Mouse (Mus musculus): ENCODE results near the gene Pgpep1. TPM values are rescaled to one million over a fixed set of nuclear protein-coding genes. Genes with fewer than 3 reads are reported as not detected.
A peak's percentile ranks its signal among the peaks of the same experiment; 100 is the strongest.

Pgpep1 gene
- 10 to 100 TPM; 21.1 to 25.1 TPM for total RNA-seq (2021)

- DNase-seq (ENCODE audit: extremely low spot score in 1 of 2, low spot score in 1 of 2), result no peak
Measured at GRCm38 (mm10) chr8:70660273-70660725, at the start of gene Pgpep1. TSS of gene Pgpep1 (minus strand) at chr8:70660388.

GRCm38 (mm10) chr8:70709794-70710193 lies 49.6 kb upstream of the Pgpep1 start:
- DNase-seq (ENCODE audit: extremely low spot score in 1 of 2, low spot score in 1 of 2), result no peak

GRCm38 (mm10) chr8:70708281-70708680 lies 48.1 kb upstream of the Pgpep1 start:
- no peak for DNase-seq (ENCODE audit: extremely low spot score in 1 of 2, low spot score in 1 of 2)

- DNase-seq (ENCODE audit: extremely low spot score in 1 of 2, low spot score in 1 of 2), result no peak
Measured at GRCm38 (mm10) chr8:70703287-70703686, 43.1 kb upstream of the Pgpep1 start, which contains the start of gene Iqcn. TSS of gene Iqcn (plus strand) at chr8:70703457.

GRCm38 (mm10) chr8:70702842-70703182 lies 42.6 kb upstream of the Pgpep1 start:
- peak in 1 of 2 experiments; percentile 30 for DNase-seq (ENCODE audit: extremely low spot score in 1 of 2, low spot score in 1 of 2)

GRCm38 (mm10) chr8:70701982-70702841 lies 42.0 kb upstream of the Pgpep1 start:
- DNase-seq (ENCODE audit: extremely low spot score in 1 of 2, low spot score in 1 of 2), result no peak

GRCm38 (mm10) chr8:70701048-70701981 lies 41.1 kb upstream of the Pgpep1 start:
- no peak for DNase-seq (ENCODE audit: extremely low spot score in 1 of 2, low spot score in 1 of 2)

- DNase-seq (ENCODE audit: extremely low spot score in 1 of 2, low spot score in 1 of 2), result peak; percentile 68 to 70
Measured at GRCm38 (mm10) chr8:70700555-70700922, 40.4 kb upstream of the Pgpep1 start.

GRCm38 (mm10) chr8:70699834-70700554 lies 39.8 kb upstream of the Pgpep1 start:
- DNase-seq (ENCODE audit: extremely low spot score in 1 of 2, low spot score in 1 of 2), result peak; percentile 69 to 76

- DNase-seq (ENCODE audit: extremely low spot score in 1 of 2, low spot score in 1 of 2), result peak in 1 of 2 experiments; percentile 52
Measured at GRCm38 (mm10) chr8:70699116-70699833, 39.1 kb upstream of the Pgpep1 start.

GRCm38 (mm10) chr8:70698310-70699109 lies 38.3 kb upstream of the Pgpep1 start, which contains the start of gene Jund:
TSS of gene Jund (plus strand) at chr8:70698949.
- DNase-seq (ENCODE audit: extremely low spot score in 1 of 2, low spot score in 1 of 2), result peak; percentile 96 to 98

- no peak for DNase-seq (ENCODE audit: extremely low spot score in 1 of 2, low spot score in 1 of 2)
Measured at GRCm38 (mm10) chr8:70697366-70698250, 37.4 kb upstream of the Pgpep1 start.

GRCm38 (mm10) chr8:70696946-70697345 lies 36.8 kb upstream of the Pgpep1 start:
- DNase-seq (ENCODE audit: extremely low spot score in 1 of 2, low spot score in 1 of 2), result no peak

- DNase-seq (ENCODE audit: extremely low spot score in 1 of 2, low spot score in 1 of 2), result peak in 1 of 2 experiments; percentile 40
Measured at GRCm38 (mm10) chr8:70696019-70696885, 36.1 kb upstream of the Pgpep1 start.

- no peak for DNase-seq (ENCODE audit: extremely low spot score in 1 of 2, low spot score in 1 of 2)
Measured at GRCm38 (mm10) chr8:70695318-70696018, 35.3 kb upstream of the Pgpep1 start.

- DNase-seq (ENCODE audit: extremely low spot score in 1 of 2, low spot score in 1 of 2), result no peak
Measured at GRCm38 (mm10) chr8:70693636-70694035, 33.4 kb upstream of the Pgpep1 start.

All from layer of hippocampus, postnatal 25 days (tissue).